Mouse (Mus musculus) liver, embryonic 16.5 days (tissue): Measurements from ENCODE around the gene Slc24a1. TPM values are rescaled to one million over a fixed set of nuclear protein-coding genes. Genes with fewer than 3 reads are reported as not detected.

ENCODE experiments used
- ATAC-seq: fragments of 200-750 bp; cut with Nextera tagmentation; 2 replicates; pipeline ENCODE4 v1.8.0; 2017; ENCODE audit warnings: low read depth, mild to moderate bottlenecking, moderate number of reproducible peaks, moderate library complexity
- H3K27ac ChIP-seq: fragments of 300-500 bp; sonication (generic); 2 replicates; pipeline ENCODE4 v1.5.1; 2014; ENCODE audit warnings: mild to moderate bottlenecking, low read length
- H3K27me3 ChIP-seq: fragments of 300-500 bp; sonication (generic); 2 replicates; pipeline ENCODE4 v1.6.1; 2014; ENCODE audit warnings: low read depth, low read length, mixed read lengths; ENCODE audit not compliant: control insufficient read depth, insufficient read depth
- H3K36me3 ChIP-seq: fragments of 300-500 bp; sonication (generic); 2 replicates; pipeline ENCODE4 v1.6.1; 2014; ENCODE audit warnings: mild to moderate bottlenecking; ENCODE audit not compliant: control insufficient read depth, insufficient read depth
- H3K4me1 ChIP-seq: fragments of 300-500 bp; sonication (generic); 2 replicates; pipeline ENCODE4 v1.6.1; 2014; ENCODE audit warnings: low read depth, low read length, mixed read lengths; ENCODE audit not compliant: control insufficient read depth
- H3K4me2 ChIP-seq: fragments of 300-500 bp; sonication (generic); 2 replicates; pipeline ENCODE4 v1.6.1; 2014; ENCODE audit warnings: low read depth, low read length, mixed read lengths
- H3K4me3 ChIP-seq: fragments of 300-500 bp; sonication (generic); 2 replicates; pipeline ENCODE4 v1.5.1; 2014; ENCODE audit warnings: low read depth, mild to moderate bottlenecking, low read length
- H3K9ac ChIP-seq: fragments of 300-500 bp; sonication (generic); 2 replicates; pipeline ENCODE4 v1.6.1; 2014; ENCODE audit warnings: low read depth, low read length
- H3K9me3 ChIP-seq: fragments of 300-500 bp; sonication (generic); replicated peaks from 2 replicates; pipeline ENCODE4 v1.6.1; 2016; ENCODE audit warnings: low read length; ENCODE audit not compliant: control insufficient read depth
- WGBS: fragments of 180-500 bp; shearing (Covaris S2); extraction: QIAGEN DNeasy Blood & Tissue Kit; methylation state at CpG from one replicate; pipeline ENCODE4 v1.1.7; 2014; ENCODE audit not compliant: insufficient replicate concordance; 5-methylcytosine and 5-hydroxymethylcytosine counted together
- polyA plus RNA-seq: library from polyadenylated mRNA; unstranded; fragments of >200 nt; fragmentation: Nextera tagmentation; extraction: Ambion mirVana; gene quantifications from 2 replicates; pipeline ENCODE4 v1.2.1, GENCODE M21; 2015

Gene Slc24a1
- polyA plus RNA-seq, 1 experiment from 2014 or later: 0.07 TPM

GRCm38 (mm10) chr9:64940731-64941346, 10.6 kb downstream of the Slc24a1 start:
- H3K4me2 ChIP-seq: no peak overlapping the region
- no peak overlapping the region for H3K4me3 ChIP-seq
- no peaks in the 10 kb centered on the region for H3K36me3 ChIP-seq
- no peak for ATAC-seq
- no peak overlapping the region for H3K9ac ChIP-seq
- H3K4me1 ChIP-seq: peaks cover 19% of the 10 kb centered on the region
- H3K9me3 ChIP-seq: no peaks in the 10 kb centered on the region
- no peak overlapping the region for H3K27ac ChIP-seq
- WGBS: 66% methylated on average over 11 of the region's 11 CpGs
- H3K27me3 ChIP-seq: peaks cover 4% of the 10 kb centered on the region

- Histone ChIP-seq H3K27me3 (peaks cover 4% of the 10 kb centered on the region), H3K4me2 (no peak overlapping the region), H3K27ac (no peak overlapping the region), H3K4me3 (no peak overlapping the region), H3K36me3 (no peaks in the 10 kb centered on the region), H3K9me3 (no peaks in the 10 kb centered on the region), H3K9ac (no peak overlapping the region), H3K4me1 (peaks cover 22% of the 10 kb centered on the region)
- WGBS: 64% methylated on average over 2 of the region's 2 CpGs
- no peak for ATAC-seq
These were observed 11.6 kb downstream of the Slc24a1 start for GRCm38 (mm10) chr9:64939790-64940189.

DNA sequence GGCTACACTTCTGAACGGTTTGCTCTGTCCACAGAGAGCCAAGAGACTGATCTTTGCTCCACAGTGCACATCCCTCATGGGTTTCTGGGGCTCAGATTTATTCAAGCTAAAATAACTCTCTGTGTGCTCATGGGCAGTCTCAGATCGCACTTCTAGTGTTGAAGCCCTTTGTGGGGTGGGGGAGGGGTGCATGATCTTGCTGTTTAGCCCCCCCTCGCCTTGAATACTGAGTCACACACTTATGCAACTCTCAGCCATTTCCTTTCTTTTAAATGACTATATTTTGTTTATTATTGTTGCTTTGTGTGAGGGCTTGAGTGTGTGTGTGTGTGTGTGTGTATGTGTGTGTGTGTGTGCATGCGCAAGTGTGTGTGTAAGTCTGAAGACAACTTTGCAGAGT, 12.1 kb downstream of the Slc24a1 start:
- 27% methylated on average over 4 of the region's 4 CpGs for WGBS
- Histone ChIP-seq H3K9ac (0 out of 2 replicates have a peak overlapping the region, but pooled peaks have one; percentile 13), H3K9me3 (no peaks in the 10 kb centered on the region), H3K36me3 (no peaks in the 10 kb centered on the region), H3K27ac (peak overlapping the region; percentile 46; the same call in 1 of the 2 replicates), H3K27me3 (peaks cover 4% of the 10 kb centered on the region), H3K4me3 (peak overlapping the region; percentile 5; the same call in 1 of the 2 replicates), H3K4me1 (peaks cover 27% of the 10 kb centered on the region), H3K4me2 (peak overlapping the region; percentile 49)
- ATAC-seq: peak; percentile 23; the same call in 1 of the 2 replicates

- peak overlapping the region; percentile 46 for H3K27ac ChIP-seq
- 17% methylated on average over 5 of the region's 5 CpGs for WGBS
- no peaks in the 10 kb centered on the region for H3K36me3 ChIP-seq
- H3K4me1 ChIP-seq: peaks cover 34% of the 10 kb centered on the region
- H3K9me3 ChIP-seq: no peaks in the 10 kb centered on the region
- peak; percentile 39 for ATAC-seq
- H3K9ac ChIP-seq: 0 out of 2 replicates have a peak overlapping the region, but pooled peaks have one; percentile 13
- H3K27me3 ChIP-seq: no peaks in the 10 kb centered on the region; the same call in 1 of the 2 replicates
- peak overlapping the region; percentile 5; the same call in 1 of the 2 replicates for H3K4me3 ChIP-seq
- peak overlapping the region; percentile 49 for H3K4me2 ChIP-seq
These were observed 12.9 kb downstream of the Slc24a1 start for GRCm38 (mm10) chr9:64938535-64938934.

DNA sequence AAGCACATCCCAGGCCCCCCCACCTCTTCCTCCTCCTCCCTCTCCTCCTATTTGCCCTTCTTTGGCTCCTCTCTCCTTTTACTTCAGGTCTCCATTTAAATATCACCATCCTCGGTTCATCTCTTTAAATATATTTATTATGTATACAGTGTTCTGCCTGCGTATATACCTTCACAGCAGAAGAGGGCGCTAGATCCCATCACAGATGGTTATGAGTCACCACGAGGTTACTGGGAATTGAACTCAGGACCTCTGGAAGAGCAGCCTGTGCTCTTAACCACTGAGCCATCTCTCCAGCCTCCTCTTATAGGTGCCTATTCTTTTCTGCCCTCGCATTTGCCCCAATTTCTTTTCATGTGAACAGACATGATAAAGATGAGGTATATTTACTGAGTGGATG, 13.9 kb downstream of the Slc24a1 start:
- Histone ChIP-seq H3K27ac (no peak overlapping the region), H3K9ac (no peak overlapping the region), H3K36me3 (no peaks in the 10 kb centered on the region), H3K4me3 (no peak overlapping the region), H3K4me2 (no peak overlapping the region), H3K4me1 (peaks cover 45% of the 10 kb centered on the region), H3K9me3 (no peaks in the 10 kb centered on the region), H3K27me3 (no peaks in the 10 kb centered on the region)
- 52% methylated on average over 5 of the region's 5 CpGs for WGBS
- ATAC-seq: no peak

- no peaks in the 10 kb centered on the region for H3K27me3 ChIP-seq
- peak overlapping the region; percentile 25; the same call in 1 of the 2 replicates for H3K4me2 ChIP-seq
- H3K4me3 ChIP-seq: no peak overlapping the region
- no peaks in the 10 kb centered on the region for H3K9me3 ChIP-seq
- no peak for ATAC-seq
- peaks cover 54% of the 10 kb centered on the region for H3K4me1 ChIP-seq
- WGBS: 4% methylated on average over 6 of the region's 6 CpGs
- no peaks in the 10 kb centered on the region for H3K36me3 ChIP-seq
- H3K27ac ChIP-seq: no peak overlapping the region
- no peak overlapping the region for H3K9ac ChIP-seq
These were observed 14.9 kb downstream of the Slc24a1 start for GRCm38 (mm10) chr9:64936508-64936907.

- 47% methylated on average over 15 of the region's 15 CpGs for WGBS
- H3K4me2 ChIP-seq: peak overlapping the region; percentile 19; the same call in 1 of the 2 replicates
- H3K9ac ChIP-seq: no peak overlapping the region
- no peaks in the 10 kb centered on the region for H3K9me3 ChIP-seq
- H3K36me3 ChIP-seq: no peaks in the 10 kb centered on the region
- peak overlapping the region; percentile 58 for H3K27ac ChIP-seq
- H3K27me3 ChIP-seq: no peaks in the 10 kb centered on the region
- no peak overlapping the region for H3K4me3 ChIP-seq
- ATAC-seq: peak; percentile 86
- peaks cover 51% of the 10 kb centered on the region for H3K4me1 ChIP-seq
These were observed 17.2 kb downstream of the Slc24a1 start for GRCm38 (mm10) chr9:64934015-64934754.

DNA sequence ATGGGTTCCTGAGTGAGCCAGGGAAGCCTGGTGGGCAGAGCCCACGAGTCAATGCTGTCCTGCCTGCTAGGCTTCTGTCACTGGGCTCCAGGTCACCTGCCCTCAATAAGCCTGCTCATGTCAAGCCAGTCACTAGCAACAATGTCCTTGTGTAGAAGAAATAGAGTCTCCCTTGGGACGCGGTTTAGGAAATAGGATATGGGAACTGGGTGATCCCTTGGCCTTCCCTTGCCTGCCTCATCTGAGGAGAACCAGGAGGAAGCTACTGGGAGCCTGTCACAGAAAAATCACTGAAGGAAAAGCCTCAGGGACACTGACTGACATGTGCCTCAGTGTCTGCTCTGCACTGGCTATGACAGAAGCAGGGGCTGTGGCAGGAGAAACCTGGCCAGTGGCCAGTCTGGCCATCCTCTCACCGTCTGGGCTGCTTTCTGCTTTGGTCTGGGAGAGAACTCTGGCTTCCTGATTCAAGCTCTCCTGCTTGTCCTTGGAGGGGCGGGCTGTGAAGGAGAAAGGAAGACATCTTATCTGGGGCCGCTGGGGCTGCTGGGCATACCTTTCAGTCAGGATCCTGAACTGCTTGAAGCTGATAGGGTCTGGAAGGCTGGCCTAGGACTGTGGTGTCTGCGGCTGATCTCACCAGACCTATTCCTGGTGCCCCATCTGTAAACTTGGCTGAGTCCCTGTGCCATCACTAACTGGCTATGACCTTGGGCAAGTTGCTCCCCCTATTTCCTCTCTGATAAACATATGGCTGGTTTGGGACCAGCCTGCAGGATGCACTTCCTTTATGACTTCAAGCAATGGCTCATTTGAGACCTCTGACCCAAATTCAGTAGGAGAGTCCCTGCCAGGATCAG, 19.4 kb downstream of the Slc24a1 start:
- Histone ChIP-seq H3K4me2 (no peak overlapping the region; the same call in 1 of the 2 replicates), H3K27ac (no peak overlapping the region), H3K9me3 (no peaks in the 10 kb centered on the region), H3K4me1 (peaks cover 41% of the 10 kb centered on the region), H3K36me3 (no peaks in the 10 kb centered on the region), H3K9ac (no peak overlapping the region), H3K4me3 (no peak overlapping the region), H3K27me3 (no peaks in the 10 kb centered on the region)
- 37% methylated on average over 7 of the region's 7 CpGs for WGBS
- peak; percentile 38; the same call in 1 of the 2 replicates for ATAC-seq
